Mouse (Mus musculus) urinary bladder, adult 18-20 months (tissue): ENCODE measurements around the gene Pex5l.

Experiments used
- DNase-seq, 2 experiments: peaks; one replicate each; pipeline ENCODE4 v3.0.0; 2022; ENCODE audit warnings: low spot score in 2 of 2, mixed read lengths in 2 of 2

Pex5l gene

GRCm38 (mm10) chr3:33142901-33143461 lies at the start of gene Pex5l:
TSS of gene Pex5l (minus strand) at chr3:33143247.
- DNase-seq, result peak; percentile 8 to 53

- DNase-seq, result no peak
Observed at GRCm38 (mm10) chr3:33165186-33165585, 22.1 kb upstream of the Pex5l start.

- no peak for DNase-seq
Observed at GRCm38 (mm10) chr3:33163821-33164220, 20.8 kb upstream of the Pex5l start.

GRCm38 (mm10) chr3:33143592-33143991 lies 545 bp upstream of the Pex5l start:
- DNase-seq, result no peak

GRCm38 (mm10) chr3:33142398-33142797 lies 649 bp downstream of the Pex5l start:
- no peak for DNase-seq

GRCm38 (mm10) chr3:33129944-33130343 lies 13.1 kb downstream of the Pex5l start:
- DNase-seq, result no peak

- DNase-seq, result no peak
Observed at GRCm38 (mm10) chr3:33124796-33125195, 18.3 kb downstream of the Pex5l start.

- no peak for DNase-seq
Observed at GRCm38 (mm10) chr3:33105785-33106184, 37.3 kb downstream of the Pex5l start.

- DNase-seq, result no peak
Observed at GRCm38 (mm10) chr3:33103501-33103900, 39.5 kb downstream of the Pex5l start.

- DNase-seq, result no peak
Observed at GRCm38 (mm10) chr3:33098550-33099295, 44.3 kb downstream of the Pex5l start.

GRCm38 (mm10) chr3:33093646-33094045 lies 49.4 kb downstream of the Pex5l start:
- no peak for DNase-seq

- no peak for DNase-seq
Observed at GRCm38 (mm10) chr3:33090001-33090400, 53.0 kb downstream of the Pex5l start.

GRCm38 (mm10) chr3:33089470-33089869 lies 53.6 kb downstream of the Pex5l start:
- no peak for DNase-seq

GRCm38 (mm10) chr3:33088276-33088675 lies 54.8 kb downstream of the Pex5l start:
- DNase-seq, result no peak

- DNase-seq, result peak in 1 of 2 experiments; percentile 6
Observed at GRCm38 (mm10) chr3:33082806-33083338, 60.2 kb downstream of the Pex5l start.

- DNase-seq, result no peak
Observed at GRCm38 (mm10) chr3:33081793-33082192, 61.3 kb downstream of the Pex5l start.

GRCm38 (mm10) chr3:33079658-33080057 lies 63.4 kb downstream of the Pex5l start:
- DNase-seq, result no peak

- DNase-seq, result no peak
Observed at GRCm38 (mm10) chr3:33079171-33079570, 63.9 kb downstream of the Pex5l start.

- no peak for DNase-seq
Observed at GRCm38 (mm10) chr3:33075696-33076095, 67.4 kb downstream of the Pex5l start.

- no peak for DNase-seq
Observed at GRCm38 (mm10) chr3:33074266-33074981, 68.6 kb downstream of the Pex5l start.

GRCm38 (mm10) chr3:33073905-33074265 lies 69.2 kb downstream of the Pex5l start:
- DNase-seq, result no peak

GRCm38 (mm10) chr3:33070771-33071170 lies 72.3 kb downstream of the Pex5l start:
- no peak for DNase-seq

- no peak for DNase-seq
Observed at GRCm38 (mm10) chr3:33068146-33068545, 74.9 kb downstream of the Pex5l start.
